Mouse (Mus musculus): ENCODE results near the gene Phkg2.
A peak's percentile ranks its signal among the peaks of the same experiment; 100 is the strongest.

Phkg2 gene

GRCm38 (mm10) chr7:127572895-127573471 is at the start of gene Phkg2:
Gene Phkg2, plus strand, starts transcription at chr7:127573340.
- peak; percentile 89 to 90 for DNase-seq (ENCODE audit: low read depth in 2 of 2, low spot score in 2 of 2)

GRCm38 (mm10) chr7:127541671-127542070 is 31.5 kb upstream of the Phkg2 start:
- DNase-seq (ENCODE audit: low read depth in 2 of 2, low spot score in 2 of 2) = no peak

DNA sequence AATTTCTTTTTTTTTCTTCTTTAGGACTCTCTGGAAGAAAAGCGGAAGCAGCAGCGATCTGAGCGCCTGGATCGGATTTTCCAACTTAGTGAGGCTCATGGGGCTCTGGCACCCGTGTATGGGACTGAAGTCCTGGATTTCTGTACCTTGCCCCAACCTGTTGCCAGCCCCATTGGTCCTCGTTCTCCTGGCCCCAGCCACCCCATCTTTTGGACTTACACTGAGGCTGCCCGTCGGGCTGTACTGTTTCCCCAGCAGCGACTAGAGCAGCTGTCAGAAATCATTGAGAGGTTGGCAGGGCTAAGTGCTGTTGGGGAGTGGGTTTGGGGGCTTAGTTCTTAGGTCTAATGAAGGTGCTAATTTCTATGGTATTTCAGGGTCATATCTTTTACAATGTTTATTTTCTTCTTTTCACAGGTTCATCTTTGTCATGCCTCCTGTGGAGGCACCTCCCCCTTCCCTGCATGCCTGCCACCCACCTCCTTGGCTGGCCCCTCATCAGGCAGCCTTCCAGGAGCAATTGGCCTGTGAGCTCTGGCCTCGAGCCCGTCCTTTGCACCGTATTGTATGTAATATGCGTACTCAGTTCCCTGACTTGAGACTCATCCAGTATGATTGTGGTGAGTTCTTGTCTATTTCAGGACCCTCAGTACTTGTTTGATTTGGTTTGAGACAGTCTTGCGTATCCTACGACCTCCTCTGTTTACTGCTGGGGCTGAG is 23.9 kb upstream of the Phkg2 start:
- DNase-seq (ENCODE audit: low read depth in 2 of 2, low spot score in 2 of 2) = no peak

- no peak for DNase-seq (ENCODE audit: low read depth in 2 of 2, low spot score in 2 of 2)
Measured at GRCm38 (mm10) chr7:127551558-127551957, 21.6 kb upstream of the Phkg2 start.

GRCm38 (mm10) chr7:127560580-127560979 is 12.6 kb upstream of the Phkg2 start:
- no peak for DNase-seq (ENCODE audit: low read depth in 2 of 2, low spot score in 2 of 2)

DNA sequence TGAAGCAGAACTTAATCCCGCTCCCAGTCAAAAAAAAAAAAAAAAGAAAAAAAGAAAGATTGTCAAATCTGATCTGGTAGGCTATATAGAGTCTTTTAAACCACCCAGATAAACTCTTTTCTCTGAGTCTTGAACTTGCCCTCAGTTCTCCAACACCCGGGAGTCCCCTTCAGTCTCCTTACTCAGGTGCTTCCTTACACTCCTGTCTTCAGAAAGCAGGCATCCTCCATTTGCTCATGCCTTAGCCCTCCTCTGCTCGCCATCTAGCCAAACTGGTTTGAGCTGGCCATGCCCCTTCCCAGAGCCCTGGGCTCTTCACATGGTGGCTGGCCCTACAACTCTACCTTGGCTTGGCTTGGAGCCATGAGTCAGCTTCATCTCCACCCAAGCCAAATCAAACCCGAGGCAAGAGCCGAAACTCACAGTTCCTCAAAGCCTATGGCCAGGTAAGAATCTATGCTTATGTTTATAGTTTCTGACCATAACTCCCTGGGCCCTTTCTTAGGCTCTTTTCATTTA is 11.7 kb upstream of the Phkg2 start, which contains the start of gene Tmem265:
TSS of gene Tmem265 (plus strand) at position 51 of the 519 bp plus-strand sequence.
- no peak for DNase-seq (ENCODE audit: low read depth in 2 of 2, low spot score in 2 of 2)

GRCm38 (mm10) chr7:127564381-127565150 is 8.6 kb upstream of the Phkg2 start:
- DNase-seq (ENCODE audit: low read depth in 2 of 2, low spot score in 2 of 2) = no peak

DNA sequence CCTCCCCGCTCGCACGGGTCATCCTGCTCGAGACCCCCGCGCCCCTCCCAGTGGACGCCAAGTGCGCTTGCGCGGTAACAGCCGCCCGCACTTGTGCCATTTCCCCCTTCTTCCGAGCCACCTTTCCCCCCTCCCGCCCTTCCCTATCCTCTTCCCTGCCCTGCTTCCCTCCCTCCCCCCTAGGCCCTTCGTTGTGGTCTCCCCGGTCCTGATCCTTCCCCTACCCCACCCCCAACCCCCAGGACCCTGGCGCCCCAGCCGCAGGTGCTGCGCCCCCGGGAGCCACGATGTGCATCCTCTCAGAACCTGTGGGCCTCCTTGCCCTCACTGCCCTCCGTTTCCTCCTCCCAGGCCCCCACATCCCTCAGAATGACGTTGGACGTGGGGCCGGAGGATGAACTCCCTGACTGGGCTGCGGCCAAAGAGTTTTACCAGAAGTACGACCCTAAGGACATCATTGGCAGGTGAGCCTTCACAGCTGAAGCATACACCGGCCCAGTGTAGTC is 416 bp downstream of the Phkg2 start:
- DNase-seq (ENCODE audit: low read depth in 2 of 2, low spot score in 2 of 2) = no peak

GRCm38 (mm10) chr7:127574115-127574514 is 975 bp downstream of the Phkg2 start:
- no peak for DNase-seq (ENCODE audit: low read depth in 2 of 2, low spot score in 2 of 2)

GRCm38 (mm10) chr7:127583260-127583659 is 10.1 kb downstream of the Phkg2 start:
- no peak for DNase-seq (ENCODE audit: low read depth in 2 of 2, low spot score in 2 of 2)

- no peak for DNase-seq (ENCODE audit: low read depth in 2 of 2, low spot score in 2 of 2)
Measured at GRCm38 (mm10) chr7:127585031-127585430, 11.9 kb downstream of the Phkg2 start.

DNA sequence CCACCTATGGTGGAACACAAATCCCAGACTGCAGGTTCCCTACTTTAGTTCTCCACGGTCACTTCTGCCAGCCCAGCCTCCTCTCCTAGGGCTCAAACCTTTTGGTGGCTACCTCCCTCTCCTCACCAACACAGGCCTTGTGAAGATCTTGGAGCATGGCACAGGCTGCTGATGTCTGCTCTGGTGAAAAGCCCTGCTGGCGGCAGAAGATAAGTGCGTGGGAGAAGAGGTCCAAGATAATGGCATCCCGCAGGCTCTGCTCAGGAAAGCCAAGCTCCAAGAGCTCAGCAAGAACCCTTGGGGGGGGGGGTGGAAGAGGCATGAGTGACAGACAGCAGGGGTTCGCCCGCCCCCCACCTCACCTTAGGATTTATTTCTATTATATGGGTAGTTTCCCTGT is 13.0 kb downstream of the Phkg2 start:
- DNase-seq (ENCODE audit: low read depth in 2 of 2, low spot score in 2 of 2) = no peak

GRCm38 (mm10) chr7:127587196-127587595 is 14.1 kb downstream of the Phkg2 start:
- DNase-seq (ENCODE audit: low read depth in 2 of 2, low spot score in 2 of 2) = no peak

DNA sequence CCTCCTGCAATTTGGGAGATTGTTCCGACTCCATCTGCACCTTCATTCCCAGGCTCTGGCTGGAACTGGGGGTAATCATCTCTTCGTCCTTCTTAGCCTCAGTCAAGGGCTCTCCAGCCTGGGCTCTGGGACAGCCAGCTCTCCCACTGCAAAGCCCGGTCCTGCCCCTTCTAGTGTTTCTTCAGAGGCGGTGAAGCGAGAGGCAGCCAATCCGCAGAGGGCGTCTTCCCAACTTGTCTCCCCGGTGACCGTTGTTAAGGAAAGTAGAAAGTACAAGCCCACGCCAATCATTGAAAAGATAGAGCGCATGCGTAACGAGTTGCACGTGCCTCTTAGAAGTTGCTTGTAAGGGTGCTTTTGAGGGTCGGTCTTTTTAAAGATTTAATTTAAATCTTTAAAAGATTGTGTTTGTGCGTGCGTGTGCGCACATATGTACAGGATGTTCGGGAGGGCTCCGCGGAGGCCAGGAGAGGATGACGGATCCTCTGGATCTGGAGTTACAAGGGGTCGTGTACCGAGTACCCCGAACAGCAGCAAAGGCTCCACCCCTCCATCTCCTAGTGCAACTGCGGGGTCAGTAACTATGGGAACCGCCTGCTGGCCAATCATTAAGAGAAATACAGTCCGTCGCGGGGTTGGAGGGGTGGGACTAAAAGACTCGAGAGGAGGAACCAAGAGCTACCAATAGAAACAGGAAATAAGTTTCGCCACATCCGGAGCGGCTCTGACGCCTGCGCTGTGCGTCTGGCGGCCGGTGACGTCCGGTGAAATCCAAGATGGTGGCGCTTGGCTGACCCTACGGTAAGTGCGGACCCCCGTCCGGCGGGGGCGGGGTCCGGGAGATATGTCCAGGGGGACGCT is 15.1 kb downstream of the Phkg2 start, which contains the start of the genes Ccdc189 and Rnf40:
TSS of gene Ccdc189 (minus strand) at position 585 of the 861 bp plus-strand sequence.
TSS of gene Rnf40 (plus strand) at position 757 of the 861 bp plus-strand sequence.
- DNase-seq (ENCODE audit: low read depth in 2 of 2, low spot score in 2 of 2) = peak; percentile 89 to 91

DNA sequence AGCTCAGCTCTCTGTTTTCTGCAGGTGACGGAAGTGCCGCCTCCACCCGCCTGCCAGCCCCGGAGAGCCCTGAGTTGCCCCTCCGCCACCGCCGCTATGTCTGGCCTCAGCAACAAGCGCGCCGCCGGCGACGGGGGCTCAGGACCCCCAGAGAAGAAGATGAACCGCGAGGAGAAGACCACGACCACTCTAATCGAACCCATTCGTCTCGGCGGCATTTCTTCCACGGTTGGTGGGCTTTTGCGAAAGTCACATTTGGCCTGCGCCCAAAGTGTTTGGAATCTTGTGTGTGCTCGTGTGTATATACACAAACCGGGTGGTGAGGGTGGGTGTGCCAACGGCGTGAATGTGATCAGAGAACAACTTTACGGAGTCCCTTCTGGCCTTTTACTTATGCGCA is 15.8 kb downstream of the Phkg2 start:
- no peak for DNase-seq (ENCODE audit: low read depth in 2 of 2, low spot score in 2 of 2)

DNA sequence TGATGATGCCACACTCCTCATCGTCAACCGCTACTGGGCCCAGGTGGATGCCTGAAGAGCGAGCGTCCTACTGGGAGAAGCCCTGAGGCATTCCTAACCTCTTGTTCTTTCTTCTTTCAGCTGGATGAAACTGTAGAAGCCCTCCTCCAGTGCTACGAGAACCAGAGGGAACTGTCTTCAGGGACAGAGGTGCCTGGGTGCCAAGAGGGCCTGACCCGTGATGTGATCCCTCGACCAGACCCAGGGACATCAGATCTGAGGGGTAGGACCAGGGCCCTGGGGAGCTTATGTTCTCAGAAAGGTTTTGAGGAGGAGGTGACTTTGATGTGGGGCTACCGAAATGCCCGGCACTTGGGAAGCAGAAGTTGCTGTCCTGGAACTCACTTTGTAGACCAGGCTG is 16.5 kb downstream of the Phkg2 start:
- no peak for DNase-seq (ENCODE audit: low read depth in 2 of 2, low spot score in 2 of 2)

DNA sequence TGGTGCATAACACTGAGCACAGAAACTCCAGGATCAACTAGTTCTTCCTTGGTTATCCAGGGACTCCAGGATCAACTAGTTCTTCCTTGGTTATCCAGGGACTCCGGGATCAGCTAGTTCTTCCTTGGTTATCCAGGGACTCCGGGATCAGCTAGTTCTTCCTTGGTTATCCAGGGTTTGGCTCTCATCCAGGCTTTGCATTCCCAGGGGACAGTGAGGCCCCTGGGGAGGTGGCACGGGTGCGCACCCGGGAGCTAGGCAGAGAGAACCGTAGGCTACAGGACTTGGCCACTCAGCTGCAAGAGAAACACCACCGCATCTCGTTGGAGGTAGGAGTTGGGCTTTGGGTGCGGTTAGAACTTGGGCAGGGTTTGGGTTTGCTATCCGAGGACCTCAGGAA is 18.0 kb downstream of the Phkg2 start:
- DNase-seq (ENCODE audit: low read depth in 2 of 2, low spot score in 2 of 2) = no peak

- DNase-seq (ENCODE audit: low read depth in 2 of 2, low spot score in 2 of 2) = no peak
Measured at GRCm38 (mm10) chr7:127592575-127592974, 19.4 kb downstream of the Phkg2 start.

- DNase-seq (ENCODE audit: low read depth in 2 of 2, low spot score in 2 of 2) = no peak
Measured at GRCm38 (mm10) chr7:127596747-127597146, 23.6 kb downstream of the Phkg2 start.

- DNase-seq (ENCODE audit: low read depth in 2 of 2, low spot score in 2 of 2) = no peak
Measured at GRCm38 (mm10) chr7:127600612-127601011, 27.5 kb downstream of the Phkg2 start.

All from CD8-positive naive resting alpha-beta T cell, adult 2 months (primary cell).